Mouse (Mus musculus) CH12.LX (cell line): Measurements from ENCODE around the gene 9430015G10Rik.

Experiments used
- BHLHE40 ChIP-seq: IDR thresholded peaks from 2 replicates; pipeline ENCODE4 v1.6.1; 2011; ENCODE audit warnings: mild to moderate bottlenecking, low read depth, low read length, improper control_type of control experiment
- CTCF ChIP-seq, 2 experiments: IDR thresholded peaks in 1 of 2; conservative IDR thresholded peaks in 1 of 2; 2 replicates each; pipeline ENCODE4 v1.5.1; 2011 to 2012; ENCODE audit warnings: low read depth in 2 of 2, low read length in 2 of 2, improper control_type of control experiment in 1 of 2, inconsistent platforms in 1 of 2, mild to moderate bottlenecking in 1 of 2, moderate library complexity in 1 of 2
- EP300 ChIP-seq: IDR thresholded peaks from 2 replicates; pipeline ENCODE4 v1.6.1; 2011; ENCODE audit warnings: low read length, improper control_type of control experiment
- IRF4 ChIP-seq: IDR thresholded peaks from 2 replicates; pipeline ENCODE4 v1.6.1; 2014; ENCODE audit warnings: low read depth, mild to moderate bottlenecking, inconsistent platforms, low read length, improper control_type of control experiment
- MAFK ChIP-seq: IDR thresholded peaks from 2 replicates; pipeline ENCODE4 v1.6.1; 2011; ENCODE audit warnings: low read length, improper control_type of control experiment; ENCODE audit not compliant: insufficient replicate concordance
- MAZ ChIP-seq: IDR thresholded peaks from 2 replicates; pipeline ENCODE4 v1.6.1; 2012; ENCODE audit warnings: low read depth, mild to moderate bottlenecking, inconsistent platforms, low read length, improper control_type of control experiment, moderate library complexity
- POLR2A ChIP-seq: IDR thresholded peaks from 2 replicates; pipeline ENCODE4 v1.6.1; 2011; ENCODE audit warnings: low read depth, mild to moderate bottlenecking, improper control_type of control experiment, low read length
- RAD21 ChIP-seq: IDR thresholded peaks from 2 replicates; pipeline ENCODE4 v1.6.1; 2011; ENCODE audit warnings: low read depth, mild to moderate bottlenecking, low read length, improper control_type of control experiment, moderate library complexity
- TBP ChIP-seq: conservative IDR thresholded peaks from 2 replicates; pipeline ENCODE4 v1.6.1; 2011; ENCODE audit warnings: low read depth, low read length, improper control_type of control experiment
- USF2 ChIP-seq: conservative IDR thresholded peaks from 2 replicates; pipeline ENCODE4 v1.6.1; 2011; ENCODE audit warnings: low read depth, low read length, improper control_type of control experiment
- ZNF384 ChIP-seq: IDR thresholded peaks from 2 replicates; pipeline ENCODE4 v1.6.1; 2012; ENCODE audit warnings: low read depth, low read length, improper control_type of control experiment, inconsistent platforms

- TF ChIP-seq EP300 (no peak; the same call in 1 of the 2 replicates), POLR2A (no peak), CTCF (conservative IDR thresholded peaks at IDR 0.05 in 1 of 2, IDR thresholded peaks at IDR 0.05 in 1 of 2; ENCODE audit: low read depth in 2 of 2, low read length in 2 of 2) (no peak), ZNF384 (no peak), USF2 (no peak), BHLHE40 (no peak), IRF4 (peak; percentile 29), TBP (no peak), MAZ (no peak), MAFK (no peak), RAD21 (no peak)
Observed at GRCm38 (mm10) chr4:156084096-156084879, 25.5 kb upstream of the 9430015G10Rik start.
